Mouse (Mus musculus) liver (tissue): ENCODE data around the gene Cdk19.
"Not testable (repeated sequence)": the region's sequence is repeated elsewhere in the genome, so short reads cannot be mapped to it uniquely, and the experiment has no call there.

Experiments
- DNase-seq: peaks from one replicate; pipeline ENCODE4 v3.0.0-alpha.2; 2020; ENCODE audit warnings: mixed read lengths

The Cdk19 gene

DNA sequence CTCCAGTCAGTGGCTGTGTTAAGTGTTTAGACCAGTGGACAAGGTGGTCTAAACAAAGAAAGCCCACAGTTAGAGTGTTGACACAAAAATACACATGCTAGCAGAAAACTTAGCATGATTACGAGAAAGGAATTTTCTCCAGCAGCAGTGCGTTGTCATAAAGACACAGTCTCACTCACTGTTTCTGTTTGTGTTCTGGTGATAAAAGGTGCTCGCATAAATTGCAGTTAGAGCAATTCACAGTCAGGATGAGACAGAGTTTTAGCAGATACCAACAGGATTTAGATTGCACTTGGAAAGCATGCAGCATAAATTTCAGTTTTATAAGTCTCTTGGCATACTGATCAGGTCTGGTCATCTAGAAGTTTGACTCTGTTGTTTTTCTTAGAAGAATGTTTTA, 59.5 kb downstream of the Cdk19 start:
- no peak for DNase-seq

GRCm38 (mm10) chr10:40399328-40399727, 60.0 kb downstream of the Cdk19 start:
- no peak for DNase-seq

GRCm38 (mm10) chr10:40400293-40400692, 60.9 kb downstream of the Cdk19 start:
- no peak for DNase-seq

- DNase-seq: no peak
These were observed 67.3 kb downstream of the Cdk19 start for GRCm38 (mm10) chr10:40406655-40407054.

DNA sequence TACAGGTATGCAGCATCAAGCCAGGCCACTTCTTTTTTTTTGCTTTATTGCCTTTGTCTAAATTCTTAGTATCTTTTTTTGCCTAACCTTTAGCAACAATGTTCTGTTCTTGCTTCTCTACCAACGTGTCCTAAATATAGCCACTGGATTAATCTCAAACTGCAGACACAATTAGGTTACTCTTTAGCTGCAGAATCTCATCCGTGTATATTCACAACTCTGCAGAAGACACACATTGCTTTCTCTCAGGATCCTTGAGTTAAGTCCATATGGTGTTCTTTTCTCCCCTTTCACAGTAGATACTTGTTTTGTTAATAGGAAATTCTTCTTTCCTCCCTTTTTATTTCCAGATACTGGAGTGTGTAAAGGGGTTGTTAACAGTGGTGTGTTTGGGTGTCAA, 70.0 kb downstream of the Cdk19 start:
- DNase-seq: no peak

GRCm38 (mm10) chr10:40411370-40411769, 72.0 kb downstream of the Cdk19 start:
- no peak for DNase-seq

DNA sequence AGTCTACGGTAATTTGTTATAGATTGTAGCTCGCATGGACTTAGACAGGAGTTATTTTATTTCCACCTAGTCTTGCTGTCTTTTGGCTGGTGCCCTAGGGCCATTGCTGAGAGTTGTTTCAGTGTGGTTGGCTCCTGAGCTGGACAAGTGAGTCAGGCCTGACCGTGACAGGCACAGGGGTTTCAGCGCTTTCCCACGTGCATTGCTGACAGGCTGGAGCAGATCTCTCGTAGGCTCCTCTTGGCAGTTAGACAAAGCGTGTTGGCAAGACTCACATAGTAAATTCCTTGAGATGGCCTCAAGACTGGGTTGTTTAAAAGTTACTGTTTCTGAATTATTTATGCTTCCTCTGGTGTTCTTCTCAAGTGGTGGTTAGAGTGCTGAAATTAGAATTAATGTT, 77.6 kb downstream of the Cdk19 start:
- DNase-seq: no peak

- DNase-seq: no peak
These were observed 80.5 kb downstream of the Cdk19 start for GRCm38 (mm10) chr10:40419841-40420240.

DNA sequence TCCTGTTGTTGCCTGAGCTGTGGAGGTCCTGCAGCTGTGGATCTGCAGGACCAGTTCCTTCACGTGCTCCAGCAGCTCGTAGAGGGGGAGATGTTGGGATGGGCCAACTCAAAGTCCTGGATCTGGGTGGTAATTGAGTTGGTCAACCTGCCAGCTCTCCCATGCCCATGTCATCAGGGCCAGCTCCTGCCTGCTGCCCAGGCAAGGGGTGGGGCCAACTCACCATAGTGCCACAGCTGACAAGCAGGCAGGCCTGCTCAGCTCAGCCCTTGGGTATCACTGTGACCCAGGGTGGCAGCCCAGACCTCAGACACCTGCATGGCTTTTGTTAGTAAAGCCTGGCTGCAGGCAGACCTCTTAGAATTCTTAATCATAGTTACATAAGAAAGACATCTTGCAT, 81.3 kb downstream of the Cdk19 start:
- no peak for DNase-seq

GRCm38 (mm10) chr10:40421724-40422123, 82.4 kb downstream of the Cdk19 start:
- no peak for DNase-seq

DNA sequence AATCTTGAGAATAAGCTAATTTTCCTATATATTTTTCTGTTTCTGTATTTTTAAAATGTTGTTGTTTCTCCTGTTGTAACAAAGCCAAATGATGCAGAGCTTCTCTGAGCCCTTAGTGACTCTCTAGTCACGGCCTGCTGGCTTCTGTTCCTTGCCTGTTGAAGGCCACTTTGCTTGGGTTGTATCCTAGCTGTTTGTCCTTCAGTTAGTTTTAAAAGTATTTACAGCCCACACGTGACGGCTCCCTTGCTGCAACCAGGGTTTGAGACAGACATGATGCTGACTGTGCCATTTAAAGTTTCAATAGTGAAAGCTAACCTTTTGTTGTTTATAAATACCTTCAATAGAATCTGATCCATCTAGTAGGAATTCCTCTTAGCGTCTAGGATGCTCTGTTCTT, 83.3 kb downstream of the Cdk19 start:
- no peak for DNase-seq

- not testable (repeated sequence) for DNase-seq
These were observed 85.1 kb downstream of the Cdk19 start for GRCm38 (mm10) chr10:40424428-40424827.

DNA sequence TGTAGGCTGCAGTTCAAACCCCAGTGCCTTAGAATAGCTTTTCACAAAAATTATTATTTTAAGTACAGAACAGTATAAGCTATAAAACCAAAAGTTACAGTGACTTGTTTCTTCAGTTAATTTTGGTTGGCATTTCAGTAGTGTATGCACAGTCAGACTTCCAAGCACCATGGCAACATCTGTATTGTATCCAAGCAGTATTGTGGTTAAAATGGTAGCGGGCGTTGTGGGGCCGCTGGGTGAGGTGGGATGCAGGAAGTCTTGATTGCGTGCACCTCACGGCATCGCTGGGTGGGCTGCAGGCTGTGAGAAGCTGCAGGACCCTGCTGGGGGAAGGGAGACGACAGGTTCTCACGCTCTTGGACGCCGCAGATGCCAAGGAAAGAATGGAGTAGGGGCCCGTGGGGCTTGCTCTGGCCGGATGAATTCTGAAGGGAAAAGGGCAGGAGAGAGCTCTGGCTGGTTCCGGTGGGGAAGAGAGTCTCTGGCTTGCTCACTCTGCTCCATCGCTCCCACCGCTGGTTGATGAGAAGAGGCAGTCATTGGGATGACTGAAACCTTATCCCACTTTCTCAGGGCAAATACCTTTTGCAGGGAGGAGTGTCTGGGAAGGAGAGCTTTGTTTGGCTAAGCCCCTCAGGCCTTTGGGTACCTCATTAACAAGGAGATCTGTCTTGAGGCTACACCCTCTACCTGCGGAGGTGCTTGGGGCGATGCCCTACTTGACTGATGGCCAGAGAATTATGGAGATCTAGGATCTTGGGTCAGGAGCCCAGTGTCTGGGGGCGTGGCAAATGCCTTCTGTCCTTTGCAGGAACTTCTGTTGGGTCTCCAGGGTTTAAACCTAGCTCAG, 86.1 kb downstream of the Cdk19 start:
- no peak for DNase-seq

GRCm38 (mm10) chr10:40426096-40426450, 86.7 kb downstream of the Cdk19 start:
- no peak for DNase-seq

DNA sequence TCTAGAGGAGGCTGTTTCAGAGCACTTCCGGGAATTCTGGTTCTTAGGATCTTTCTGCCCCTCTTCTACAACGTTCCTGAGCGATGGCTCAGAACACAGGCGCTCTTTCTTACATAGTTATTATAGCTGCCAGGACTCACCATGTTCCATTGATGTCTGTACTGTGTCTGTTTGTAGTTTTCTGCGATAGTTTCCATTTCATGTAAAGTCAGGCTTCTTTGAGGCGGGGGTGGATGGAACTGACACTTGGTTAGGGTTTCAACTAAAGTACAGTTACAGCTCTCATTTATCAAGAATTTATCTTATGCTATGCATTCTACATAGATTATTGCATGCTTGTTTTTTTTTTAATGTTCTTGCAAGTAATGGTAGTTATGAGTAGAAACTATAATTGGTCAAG, 89.3 kb downstream of the Cdk19 start:
- DNase-seq: no peak

- no peak for DNase-seq
These were observed 89.7 kb downstream of the Cdk19 start for GRCm38 (mm10) chr10:40429081-40429480.

DNA sequence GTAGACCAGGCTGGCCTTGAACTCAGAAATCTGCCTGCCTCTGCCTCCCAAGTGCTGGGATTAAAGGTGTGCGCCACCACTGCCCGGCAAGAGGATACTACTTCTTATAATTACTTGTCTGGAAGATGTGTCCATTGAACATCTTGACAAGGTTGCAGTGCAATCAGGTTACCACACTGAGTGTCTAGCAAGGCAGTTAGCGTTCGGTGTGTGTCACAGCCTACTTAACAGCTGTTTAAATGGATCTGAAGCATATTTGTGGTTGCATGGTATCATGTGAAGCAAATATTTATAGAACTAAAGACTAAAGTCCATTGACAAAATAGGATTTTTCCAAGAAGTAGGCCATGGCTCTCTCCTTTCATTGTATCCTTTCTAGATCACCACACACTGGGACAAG, 90.8 kb downstream of the Cdk19 start:
- no peak for DNase-seq

- no peak for DNase-seq
These were observed 92.6 kb downstream of the Cdk19 start for GRCm38 (mm10) chr10:40431957-40432356.

GRCm38 (mm10) chr10:40432375-40432774, 93.0 kb downstream of the Cdk19 start:
- no peak for DNase-seq

DNA sequence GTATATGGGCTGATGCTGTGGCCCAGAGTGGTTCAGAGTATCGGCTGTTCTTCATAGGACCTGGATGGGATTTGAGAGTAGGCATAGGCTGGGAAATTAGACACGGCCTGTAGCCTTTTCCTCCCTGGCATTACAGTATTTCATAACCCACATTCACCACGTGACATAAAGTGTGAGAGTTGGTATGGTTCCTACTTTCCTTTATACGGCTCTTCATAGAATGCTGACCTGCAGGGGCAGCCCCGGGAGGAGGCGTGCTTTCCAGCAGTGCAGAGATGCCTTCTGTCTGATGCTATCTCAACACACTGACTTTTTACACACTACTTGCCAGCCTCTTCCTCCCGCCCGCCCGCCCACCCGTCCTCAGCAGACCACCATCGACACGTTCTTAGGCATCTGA, 96.0 kb downstream of the Cdk19 start:
- DNase-seq: no peak

- DNase-seq: no peak
These were observed 97.8 kb downstream of the Cdk19 start for GRCm38 (mm10) chr10:40437117-40437516.

DNA sequence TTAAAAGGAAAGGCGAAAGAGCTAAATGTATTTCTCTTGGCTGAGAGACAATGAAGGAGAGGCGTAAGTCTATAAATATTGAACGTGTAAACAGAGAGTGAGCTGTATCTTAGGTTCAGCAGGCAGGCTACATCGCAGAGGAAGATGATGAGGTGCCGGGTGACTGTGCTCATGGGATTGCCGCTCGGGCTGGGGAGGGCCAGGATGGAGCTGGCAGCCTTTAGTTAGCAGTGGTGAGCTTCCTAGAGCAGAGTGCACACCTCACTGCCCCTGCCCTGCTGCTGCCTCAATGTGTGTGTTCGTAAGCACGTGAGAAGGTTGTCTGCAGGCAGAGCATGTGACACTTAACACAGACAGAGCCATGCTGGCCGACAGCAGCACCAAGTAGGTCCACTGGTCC, 101.4 kb downstream of the Cdk19 start:
- DNase-seq: no peak

GRCm38 (mm10) chr10:40442076-40442475, 102.7 kb downstream of the Cdk19 start:
- no peak for DNase-seq

DNA sequence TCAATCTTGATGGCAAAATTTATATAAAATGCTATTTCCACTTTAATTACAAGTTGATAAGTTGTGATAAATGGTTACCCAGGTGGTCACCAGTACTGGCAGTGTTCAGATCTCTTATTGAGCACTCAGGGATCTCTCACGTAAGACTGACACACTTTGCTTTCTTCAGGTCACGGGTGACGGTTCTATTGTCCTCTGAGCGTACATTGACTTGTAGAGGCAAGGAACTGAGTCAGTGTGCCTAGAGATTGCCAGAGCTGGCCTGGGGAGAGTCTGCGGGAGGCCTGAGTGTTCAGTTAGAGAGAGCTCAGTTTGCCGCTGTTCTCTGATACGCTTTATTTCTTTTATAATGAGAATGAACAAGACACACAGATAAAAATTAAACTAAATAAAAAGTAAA, 104.0 kb downstream of the Cdk19 start:
- DNase-seq: no peak

DNA sequence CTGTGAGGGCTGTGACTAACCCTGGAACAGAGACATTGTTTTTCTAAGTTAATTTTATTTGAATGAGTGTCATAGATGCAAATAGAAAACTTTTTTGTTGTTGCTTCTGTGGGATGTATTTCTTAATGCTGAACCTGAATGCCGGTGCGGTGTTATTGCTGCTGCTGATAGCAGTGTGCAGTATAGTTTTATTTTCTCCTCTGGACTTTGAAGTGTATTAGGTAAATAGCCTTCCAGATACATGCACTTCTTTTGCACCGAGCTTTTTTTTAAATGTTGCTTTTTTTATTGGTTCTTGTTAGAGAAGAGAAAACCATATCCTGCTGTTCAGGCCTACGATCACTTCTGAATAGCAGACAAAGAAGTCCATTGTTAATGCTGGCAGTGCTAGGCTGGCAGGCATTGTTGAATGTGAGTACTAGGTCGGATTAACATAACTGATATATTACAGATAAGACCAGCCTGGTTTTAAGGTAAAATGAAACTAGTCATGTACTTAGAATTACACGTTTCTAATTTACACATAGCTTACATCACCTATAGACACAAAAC, 104.5 kb downstream of the Cdk19 start:
- DNase-seq: no peak
